ENCODE assay signal across 1 mouse cellular context in the genomic region with DNA sequence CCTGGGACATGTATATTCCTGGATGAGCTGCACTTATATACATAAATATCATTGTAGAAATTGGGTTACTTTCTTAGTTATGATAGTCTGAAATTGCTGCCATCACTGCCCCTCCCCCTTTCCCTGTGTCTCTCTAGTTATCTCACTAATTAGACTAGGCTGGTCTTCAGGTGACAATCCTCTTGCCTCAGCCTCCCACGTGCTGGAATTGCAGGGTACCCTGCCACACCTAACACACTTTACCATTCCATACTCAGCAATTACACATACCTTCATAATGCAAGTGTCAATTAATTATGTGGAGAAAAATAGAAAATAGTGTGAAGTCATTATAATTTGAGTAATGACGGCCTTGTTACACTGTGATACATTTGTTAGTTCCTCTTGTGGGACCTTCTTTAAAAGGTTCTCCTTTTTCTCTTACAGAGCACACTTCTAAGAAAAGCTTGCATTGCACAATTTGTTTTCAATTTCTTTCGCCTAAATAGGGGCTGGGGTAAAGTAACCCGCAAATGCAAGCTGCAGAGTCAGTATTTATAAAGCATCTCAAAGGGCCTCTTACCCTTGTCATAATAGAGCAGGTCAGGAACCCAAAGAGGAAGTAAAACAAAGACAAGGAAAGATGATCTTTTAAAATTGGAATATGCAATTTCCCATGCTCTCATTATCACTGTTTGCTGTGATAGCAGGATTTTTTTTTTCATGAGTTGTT.
TF ChIP-seq lines count a peak whose summit lies in the region.

No protein-coding gene starts in this region.

TF ChIP-seq in MEL, 35 proteins besides CTCF, POLR2A, EP300 and RAD21 (continued from another document):
- TF ChIP-seq E2F4 (IDR thresholded peaks at IDR 0.05; ENCODE audit: borderline replicate concordance, low read depth, low read length) (no peak), MYC (IDR thresholded peaks at IDR 0.05; ENCODE audit: low read depth, low read length) (no peak), MAX (IDR thresholded peaks at IDR 0.05; ENCODE audit: low read length) (peak; percentile 34; the same call in 1 of the 2 replicates), KAT2A (conservative IDR thresholded peaks at IDR 0.05; ENCODE audit: low read depth, low read length) (no peak), ZKSCAN1 (IDR thresholded peaks at IDR 0.05; ENCODE audit: low read depth, low read length) (no peak; the same call in 1 of the 2 replicates), POLR2AphosphoS2 (IDR thresholded peaks at IDR 0.05; ENCODE audit: low read length) (no peak), TBP (IDR thresholded peaks at IDR 0.05; ENCODE audit: low read depth, low read length) (no peak), SMC3 (IDR thresholded peaks at IDR 0.05; ENCODE audit: low read depth, low read length) (no peak), TCF12 (IDR thresholded peaks at IDR 0.05; ENCODE audit: low read depth, low read length) (peak; percentile 57; the same call in 1 of the 2 replicates), MAZ (IDR thresholded peaks at IDR 0.05; ENCODE audit: low read depth, low read length) (no peak), RCOR1 (IDR thresholded peaks at IDR 0.05; ENCODE audit: low read depth, low read length) (peak; percentile 73), MYB (IDR thresholded peaks at IDR 0.05; ENCODE audit: low read depth, low read length) (no peak), ELF1 (IDR thresholded peaks at IDR 0.05; ENCODE audit: low read depth, low read length) (no peak), TAL1 (IDR thresholded peaks at IDR 0.05; ENCODE audit: low read length) (no peak), ZNF384 (IDR thresholded peaks at IDR 0.05; ENCODE audit: low read depth, low read length) (peak; percentile 94)
